Mouse (Mus musculus) cerebellum, postnatal 25 days (tissue): ENCODE measurements around the gene Ppp1r27.
"Not testable (repeated sequence)": the region's sequence is repeated elsewhere in the genome, so short reads cannot be mapped to it uniquely, and the experiment has no call there.

Experiments used
- DNase-seq, 2 experiments: peaks; one replicate each; pipeline ENCODE4 v3.0.0; 2021; ENCODE audit warnings: mixed read lengths in 2 of 2

The Ppp1r27 gene

GRCm38 (mm10) chr11:120575046-120575445 lies 24.1 kb upstream of the Ppp1r27 start:
- no peak for DNase-seq

GRCm38 (mm10) chr11:120574278-120574600 lies 23.3 kb upstream of the Ppp1r27 start:
- DNase-seq, result no peak

GRCm38 (mm10) chr11:120573585-120574277 lies 22.8 kb upstream of the Ppp1r27 start:
- DNase-seq, result peak in 1 of 2 experiments; percentile 32

GRCm38 (mm10) chr11:120572752-120573584 lies 22.0 kb upstream of the Ppp1r27 start, which contains the start of gene P4hb:
Gene P4hb (minus strand): TSS chr11:120573253.
- peak; percentile 100 for DNase-seq

- DNase-seq, result no peak
These were observed 21.5 kb upstream of the Ppp1r27 start for GRCm38 (mm10) chr11:120572417-120572751.

- no peak for DNase-seq
These were observed 21.0 kb upstream of the Ppp1r27 start for GRCm38 (mm10) chr11:120571754-120572416.

GRCm38 (mm10) chr11:120571122-120571521 lies 20.2 kb upstream of the Ppp1r27 start:
- DNase-seq, result no peak

- DNase-seq, result no peak
These were observed 17.4 kb upstream of the Ppp1r27 start for GRCm38 (mm10) chr11:120568324-120568723.

- DNase-seq, result no peak
These were observed 14.2 kb upstream of the Ppp1r27 start for GRCm38 (mm10) chr11:120565114-120565513.

GRCm38 (mm10) chr11:120562949-120563348 lies 12.0 kb upstream of the Ppp1r27 start:
- no peak for DNase-seq

- no peak for DNase-seq
These were observed 10.2 kb upstream of the Ppp1r27 start for GRCm38 (mm10) chr11:120560952-120561728.

GRCm38 (mm10) chr11:120558843-120559242 lies 7.9 kb upstream of the Ppp1r27 start:
- not testable (repeated sequence) for DNase-seq

GRCm38 (mm10) chr11:120555260-120555659 lies 4.3 kb upstream of the Ppp1r27 start:
- DNase-seq, result no peak

- DNase-seq, result no peak
These were observed 3.9 kb upstream of the Ppp1r27 start for GRCm38 (mm10) chr11:120554834-120555233.

- DNase-seq, result no peak
These were observed 1.8 kb upstream of the Ppp1r27 start for GRCm38 (mm10) chr11:120552736-120553135.

- peak in 1 of 2 experiments; percentile 36 for DNase-seq
These were observed 734 bp downstream of the Ppp1r27 start for GRCm38 (mm10) chr11:120549986-120550809.

- DNase-seq, result peak; percentile 96 to 98
These were observed 1.6 kb downstream of the Ppp1r27 start, which contains the start of gene Mcrip1 for GRCm38 (mm10) chr11:120549168-120549945. Gene Mcrip1 (minus strand): TSS chr11:120549727.

GRCm38 (mm10) chr11:120548786-120549167 lies 2.2 kb downstream of the Ppp1r27 start:
- no peak for DNase-seq

GRCm38 (mm10) chr11:120548214-120548613 lies 2.7 kb downstream of the Ppp1r27 start:
- no peak for DNase-seq

- no peak for DNase-seq
These were observed 3.5 kb downstream of the Ppp1r27 start for GRCm38 (mm10) chr11:120547469-120547868.

GRCm38 (mm10) chr11:120545964-120546363 lies 5.0 kb downstream of the Ppp1r27 start:
- DNase-seq, result peak in 1 of 2 experiments; percentile 35
